Mouse (Mus musculus) spleen, adult 2 months (tissue): Measurements from ENCODE around the gene Cnksr3.

Source experiments
- CTCF ChIP-seq: fragments of 200-500 bp; IDR thresholded peaks from 2 replicates; pipeline ENCODE4 v1.5.1; 2011; ENCODE audit warnings: mild to moderate bottlenecking, inconsistent platforms; ENCODE audit not compliant: insufficient read depth, insufficient read length, insufficient replicate concordance; ENCODE audit errors: extremely low read depth
- POLR2A ChIP-seq: fragments of 200-500 bp; IDR thresholded peaks from 2 replicates; pipeline ENCODE4 v1.6.1; 2011; ENCODE audit warnings: low read depth, low read length, inconsistent platforms

GRCm38 (mm10) chr10:7260166-7261108 lies 48.4 kb upstream of the Cnksr3 start:
- TF ChIP-seq POLR2A, result no peak
- no peak for TF ChIP-seq CTCF
